Mouse (Mus musculus) testis, adult 2 months (tissue): ENCODE results near the gene Shpk.

ENCODE experiments used
- CTCF ChIP-seq: fragments of 200-500 bp; IDR thresholded peaks from 2 replicates; pipeline ENCODE4 v1.5.1; 2012; ENCODE audit warnings: low read depth, mild to moderate bottlenecking, inconsistent platforms, low read length, moderate library complexity; ENCODE audit not compliant: control insufficient read depth, insufficient read depth, insufficient replicate concordance
- POLR2A ChIP-seq: fragments of 200-500 bp; IDR thresholded peaks from 2 replicates; pipeline ENCODE4 v1.6.1; 2012; ENCODE audit warnings: low read depth, mild to moderate bottlenecking, inconsistent platforms, low read length, moderate library complexity; ENCODE audit not compliant: control insufficient read depth

GRCm38 (mm10) chr11:73235990-73236701, 36.9 kb downstream of the Shpk start:
- no peak for TF ChIP-seq POLR2A
- TF ChIP-seq CTCF = no peak
